Mouse (Mus musculus) ES-Bruce4 (cell line): Measurements from ENCODE around the gene Rassf4. TPM values are rescaled to one million over a fixed set of nuclear protein-coding genes. Genes with fewer than 3 reads are reported as not detected.

ENCODE experiments used
- H3K27ac ChIP-seq: 2 replicates; pipeline ENCODE4 v1.5.1; 2012; ENCODE audit warnings: low read length, inconsistent platforms; ENCODE audit not compliant: insufficient read depth
- H3K27me3 ChIP-seq: 2 replicates; pipeline ENCODE4 v1.6.1; 2012; ENCODE audit warnings: mild to moderate bottlenecking, low read length, inconsistent platforms; ENCODE audit not compliant: control insufficient read depth, poor library complexity, insufficient read depth, severe bottlenecking
- H3K36me3 ChIP-seq: 2 replicates; pipeline ENCODE4 v1.6.1; 2012; ENCODE audit warnings: inconsistent platforms, mild to moderate bottlenecking, low read length, moderate library complexity; ENCODE audit not compliant: control insufficient read depth, poor library complexity, insufficient read depth, severe bottlenecking
- H3K4me1 ChIP-seq: one replicate; pipeline ENCODE4 v1.8.1; 2011; ENCODE audit warnings: low read length; ENCODE audit not compliant: control insufficient read depth, insufficient read depth
- H3K4me3 ChIP-seq: 2 replicates; pipeline ENCODE4 v1.5.1; 2011; ENCODE audit warnings: low read depth, mild to moderate bottlenecking, low read length
- H3K9ac ChIP-seq: 2 replicates; pipeline ENCODE4 v1.6.1; 2012; ENCODE audit warnings: low read depth, mild to moderate bottlenecking, inconsistent platforms; ENCODE audit not compliant: poor library complexity, severe bottlenecking
- H3K9me3 ChIP-seq: replicated peaks from 2 replicates; pipeline ENCODE4 v1.6.1; 2012; ENCODE audit warnings: mild to moderate bottlenecking, low read length, inconsistent platforms; ENCODE audit not compliant: control insufficient read depth, poor library complexity, insufficient read depth, severe bottlenecking
- CTCF ChIP-seq: IDR thresholded peaks from one replicate; pipeline ENCODE4 v1.8.1; 2011; ENCODE audit warnings: low read depth, low read length
- EP300 ChIP-seq: IDR thresholded peaks from 2 replicates; pipeline ENCODE4 v1.6.1; 2011; ENCODE audit warnings: low read depth, low read length; ENCODE audit not compliant: insufficient read depth
- POLR2A ChIP-seq: IDR thresholded peaks from one replicate; pipeline ENCODE4 v1.8.1; 2011; ENCODE audit warnings: low read length; ENCODE audit not compliant: insufficient read depth
- polyA plus RNA-seq: library from polyadenylated mRNA; stranded (reverse); fragments of >200 nt; gene quantifications from 2 replicates; pipeline ENCODE4 v1.2.4, GENCODE M21; 2011; ENCODE audit warnings: low read depth; ENCODE audit not compliant: missing spikeins, insufficient read depth, insufficient read length

Rassf4 gene
- polyA plus RNA-seq, result 2.9 and 4.1 TPM in 2 replicates

DNA sequence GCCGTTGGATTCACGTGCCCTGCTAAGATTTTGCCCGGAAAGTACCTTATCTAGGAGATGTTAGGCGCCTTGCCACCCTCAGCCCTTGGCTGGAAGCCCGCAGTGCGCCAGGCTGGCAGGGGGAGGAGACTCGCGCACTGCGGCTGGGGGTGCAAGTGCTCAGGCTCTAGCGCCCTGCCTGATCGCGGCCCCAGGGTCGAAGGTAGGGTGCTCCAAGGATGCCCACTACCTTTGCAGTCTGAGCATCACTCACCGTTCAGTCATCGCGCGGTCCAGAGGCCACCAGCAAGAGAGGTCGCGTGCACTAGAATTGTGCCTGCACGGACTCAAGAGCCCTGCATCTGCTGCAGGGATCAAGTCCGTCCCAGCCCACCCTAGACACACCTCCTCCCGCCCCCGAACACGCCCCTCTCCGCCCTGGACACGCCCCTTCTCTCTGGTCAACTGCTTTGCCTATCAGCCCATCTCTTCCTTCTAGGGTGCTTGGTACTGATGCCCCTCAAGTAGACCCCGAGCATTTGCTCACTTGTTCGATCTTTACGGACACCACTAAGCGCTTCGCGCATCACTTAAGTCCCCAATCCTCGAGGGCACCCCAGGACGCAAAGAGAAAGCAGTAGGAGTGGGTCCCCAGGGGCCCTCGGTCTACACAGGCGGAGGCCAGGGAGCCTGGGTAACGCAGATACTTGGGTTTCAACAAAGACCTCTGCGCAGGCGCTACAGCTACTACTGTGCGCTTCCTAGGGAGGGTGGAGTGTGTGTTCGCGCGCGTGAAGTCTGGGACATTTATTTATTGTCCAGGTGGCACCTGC, at the start of gene Rassf4:
Gene Rassf4 (minus strand): TSS at position 482 of the 812 bp plus-strand sequence.
- no peak within 1 kb of the TSS for H3K27ac ChIP-seq

DNA sequence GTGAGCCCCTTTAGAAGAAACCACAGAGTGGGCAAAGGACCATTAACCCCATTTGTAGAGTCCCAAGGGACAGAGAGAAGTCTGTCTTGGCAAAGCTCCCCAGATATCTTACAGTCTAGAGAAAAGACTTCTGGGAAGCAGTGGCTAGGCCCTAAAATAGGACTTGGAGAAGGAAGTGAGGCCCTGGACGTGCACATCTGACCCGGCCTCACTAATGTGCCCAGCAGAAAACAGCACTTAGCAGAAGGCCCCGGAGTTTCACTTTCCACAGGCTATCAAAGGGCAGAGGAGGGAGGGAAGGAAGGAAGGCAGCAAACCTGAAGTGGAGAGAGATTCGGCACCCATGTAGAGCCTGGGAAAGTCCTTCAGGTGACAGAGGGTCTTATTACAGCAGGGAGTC, 45.2 kb upstream of the Rassf4 start:
- Histone ChIP-seq H3K4me3 (no peak overlapping the region), H3K9ac (no peak overlapping the region), H3K9me3 (no peaks in the 10 kb centered on the region), H3K4me1 (no peaks in the 10 kb centered on the region), H3K36me3 (no peaks in the 10 kb centered on the region), H3K27ac (no peak overlapping the region), H3K27me3 (no peaks in the 10 kb centered on the region; the same call in 1 of the 2 replicates)
- TF ChIP-seq CTCF, result no peak
- TF ChIP-seq POLR2A, result no peak
- TF ChIP-seq EP300, result no peak

More for the DNA sequence above, at the start of gene Rassf4:
- H3K36me3 ChIP-seq, result no peaks in the 10 kb centered on the region
- peaks cover 1% of the 10 kb centered on the region for H3K4me1 ChIP-seq
- no peaks in the 10 kb centered on the region for H3K9me3 ChIP-seq
- TF ChIP-seq CTCF (no peak), EP300 (0 out of 2 replicates have a peak, but pooled peaks have one; percentile 20), POLR2A (peak; percentile 35)
- peak within 1 kb of the TSS; percentile 65 for H3K4me3 ChIP-seq
- H3K9ac ChIP-seq, result 0 out of 2 replicates have a peak within 1 kb of the TSS, but pooled peaks have one; percentile 11
- no peaks in the 10 kb centered on the region for H3K27me3 ChIP-seq

DNA sequence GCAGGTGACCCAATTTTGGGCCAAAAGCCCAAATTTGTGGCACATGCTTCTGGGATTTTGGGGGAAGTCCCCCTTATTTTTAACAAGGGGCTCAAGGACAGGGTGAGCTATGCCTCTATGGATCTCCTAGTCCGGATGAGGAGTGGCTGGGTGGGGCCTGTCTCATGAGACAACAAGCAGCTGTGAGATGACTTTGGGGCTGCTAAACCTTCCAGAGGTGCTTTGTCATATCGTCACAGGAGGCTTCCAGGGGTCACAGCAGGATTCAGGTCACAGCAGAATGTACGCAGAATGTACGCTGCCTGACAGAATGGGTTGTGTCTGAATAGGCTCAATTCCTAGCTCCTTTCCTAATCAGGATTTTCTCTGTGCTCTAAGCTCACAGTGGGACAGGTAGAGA, 44.6 kb upstream of the Rassf4 start:
- no peak overlapping the region for H3K9ac ChIP-seq
- no peaks in the 10 kb centered on the region; the same call in 1 of the 2 replicates for H3K27me3 ChIP-seq
- no peaks in the 10 kb centered on the region for H3K9me3 ChIP-seq
- H3K4me3 ChIP-seq, result no peak overlapping the region
- H3K27ac ChIP-seq, result no peak overlapping the region
- H3K36me3 ChIP-seq, result no peaks in the 10 kb centered on the region
- no peaks in the 10 kb centered on the region for H3K4me1 ChIP-seq
- TF ChIP-seq POLR2A (no peak), CTCF (no peak), EP300 (no peak)

DNA sequence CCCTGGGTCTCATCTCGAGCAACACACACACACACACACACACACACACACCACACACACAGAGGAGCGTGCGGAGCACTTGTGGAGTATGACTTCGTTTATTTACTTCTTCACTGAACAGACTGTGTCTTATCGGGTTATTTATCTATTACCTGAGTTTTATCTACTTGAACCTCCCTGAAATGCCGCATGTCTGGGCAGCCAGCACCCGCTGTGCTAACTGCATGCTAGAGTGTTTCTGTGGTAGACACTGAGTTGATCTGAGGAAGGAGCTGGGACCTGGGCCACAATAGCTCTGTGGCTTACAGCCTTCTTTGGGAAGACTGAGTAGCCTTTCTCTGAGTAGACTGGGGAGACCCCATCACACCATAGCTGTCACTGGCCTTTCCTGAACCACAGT, 44.1 kb upstream of the Rassf4 start:
- TF ChIP-seq POLR2A (no peak), EP300 (no peak), CTCF (no peak)
- no peaks in the 10 kb centered on the region; the same call in 1 of the 2 replicates for H3K27me3 ChIP-seq
- H3K36me3 ChIP-seq, result no peaks in the 10 kb centered on the region
- H3K9me3 ChIP-seq, result no peaks in the 10 kb centered on the region
- H3K4me1 ChIP-seq, result no peaks in the 10 kb centered on the region
- no peak overlapping the region for H3K27ac ChIP-seq
- no peak overlapping the region for H3K9ac ChIP-seq
- H3K4me3 ChIP-seq, result no peak overlapping the region

DNA sequence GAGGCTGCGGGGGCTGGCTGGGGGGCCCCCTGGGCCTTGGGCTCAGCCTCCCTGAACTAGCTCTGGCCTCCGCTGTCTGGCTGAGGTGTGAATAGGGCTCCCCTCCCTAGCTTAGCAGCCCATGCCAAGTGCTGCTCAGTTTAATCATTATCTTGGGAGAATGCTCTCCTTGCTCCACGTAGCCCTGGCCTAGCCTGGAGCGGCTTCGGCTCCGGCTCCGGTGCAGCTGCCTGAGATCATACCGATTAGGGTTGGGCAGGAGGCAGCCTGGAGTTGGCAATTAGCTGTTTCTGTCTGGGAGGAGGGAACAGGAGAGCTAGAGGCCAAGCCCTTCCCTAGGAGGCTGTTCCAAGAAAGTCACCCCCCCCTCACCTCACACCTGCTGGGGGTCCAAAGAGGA, 42.9 kb upstream of the Rassf4 start, which contains the start of gene Tmem72:
Gene Tmem72 (minus strand): TSS at position 248 of the 400 bp plus-strand sequence.
- Histone ChIP-seq H3K36me3 (no peaks in the 10 kb centered on the region), H3K4me3 (no peak within 1 kb of the TSS), H3K27me3 (no peaks in the 10 kb centered on the region; the same call in 1 of the 2 replicates), H3K27ac (no peak within 1 kb of the TSS), H3K9me3 (no peaks in the 10 kb centered on the region), H3K4me1 (no peaks in the 10 kb centered on the region), H3K9ac (no peak within 1 kb of the TSS)
- TF ChIP-seq CTCF (no peak), EP300 (no peak), POLR2A (no peak)

DNA sequence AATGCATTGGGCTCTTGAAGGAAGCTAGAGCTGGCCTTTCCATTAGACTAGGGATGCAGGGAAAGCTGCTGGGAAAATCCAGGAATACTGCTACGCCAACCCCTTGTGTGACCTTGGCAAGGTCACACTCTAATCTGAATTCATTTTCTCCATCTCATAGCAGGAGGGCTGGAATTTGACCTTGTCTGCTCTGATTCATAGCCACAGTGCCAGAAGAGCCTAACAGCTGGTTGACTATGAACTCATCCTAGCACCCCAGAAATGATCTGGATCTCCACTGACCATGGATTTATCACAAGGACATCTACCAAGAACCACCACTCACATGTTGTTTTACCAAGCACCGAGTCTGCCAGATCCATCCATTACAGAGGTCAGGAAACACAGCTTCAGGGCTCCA, 41.4 kb upstream of the Rassf4 start:
- TF ChIP-seq POLR2A, result no peak
- TF ChIP-seq CTCF, result no peak
- TF ChIP-seq EP300, result no peak
- no peaks in the 10 kb centered on the region for H3K27me3 ChIP-seq
- no peak overlapping the region for H3K27ac ChIP-seq
- no peaks in the 10 kb centered on the region for H3K9me3 ChIP-seq
- H3K4me1 ChIP-seq, result no peaks in the 10 kb centered on the region
- H3K36me3 ChIP-seq, result no peaks in the 10 kb centered on the region
- H3K9ac ChIP-seq, result no peak overlapping the region
- no peak overlapping the region for H3K4me3 ChIP-seq
